ENCODE assay signal across 8 mouse cellular contexts in the genomic region with DNA sequence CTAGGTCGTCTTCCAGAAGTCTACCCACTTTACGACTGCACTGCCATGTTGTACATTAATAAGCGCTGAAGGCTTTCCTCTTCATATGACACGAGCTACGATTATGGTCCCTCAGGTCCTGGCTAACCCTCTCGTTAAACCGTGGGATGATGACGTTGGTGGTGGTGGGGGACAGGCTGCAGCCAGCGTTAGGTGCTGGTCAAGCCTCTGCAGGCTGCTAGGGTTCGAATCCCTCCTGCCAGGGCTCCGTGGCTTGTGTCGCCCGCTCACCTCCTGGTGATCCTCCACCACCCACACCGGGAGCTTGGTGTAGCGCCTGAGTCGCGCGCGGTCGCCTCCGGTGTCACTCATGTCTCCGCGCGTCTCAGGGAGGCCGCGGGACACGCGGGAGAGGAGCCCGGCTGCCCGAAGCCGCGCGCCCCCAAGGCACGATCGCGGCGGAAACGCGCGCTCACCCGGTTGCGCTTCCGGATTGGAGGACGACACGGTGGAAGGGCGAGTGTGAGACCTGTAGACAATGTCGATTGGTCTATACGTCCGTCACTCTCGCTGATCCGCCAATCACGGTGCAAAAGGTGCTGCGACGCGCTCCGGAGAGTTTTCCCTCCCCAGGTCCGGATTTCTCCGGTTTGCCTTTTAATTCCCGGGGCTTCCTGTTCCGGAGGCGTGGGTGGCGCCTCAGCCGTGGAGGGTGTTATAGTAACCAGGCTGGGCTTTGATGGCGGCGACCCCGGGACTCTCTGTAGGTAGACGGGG. TPM values are rescaled to one million over a fixed set of nuclear protein-coding genes. Genes with fewer than 3 reads are reported as not detected.
A peak's percentile ranks its signal among the peaks of the same experiment; 100 is the strongest.
DNase-seq lines count a peak whose midpoint lies in the region; ATAC-seq and TF ChIP-seq lines count a peak whose summit lies in the region.

TSS of gene 6030458C11Rik (minus strand) at position 453 of the 756 bp plus-strand sequence.
TSS of gene Drosha (plus strand) at position 619 of the 756 bp plus-strand sequence.

- peak within 1 kb of the TSS; percentile 80 for H3K4me2 ChIP-seq in embryonic facial prominence, embryonic 14.5 days (ENCODE audit: low read depth, low read length)
- H3K4me2 ChIP-seq in limb, embryonic 13.5 days (replicated peaks): peak within 1 kb of the TSS; percentile 79
- H3K4me2 ChIP-seq in midbrain, embryonic 16.5 days (ENCODE audit: low read length): peak within 1 kb of the TSS; percentile 84

- TF ChIP-seq CTCF in heart, adult 2 months (IDR thresholded peaks at IDR 0.05): no peak

- under 1% methylated on average over 41 of the region's 67 CpGs for WGBS in embryonic facial prominence, embryonic 14.5 days
- under 1% methylated on average over 67 of the region's 67 CpGs for WGBS in heart, adult 2 months
- WGBS in limb, embryonic 13.5 days: under 1% methylated on average over 67 of the region's 67 CpGs
- WGBS in midbrain, embryonic 16.5 days: under 1% methylated on average over 66 of the region's 67 CpGs

- H3K27me3 ChIP-seq in embryonic facial prominence, embryonic 14.5 days (replicated peaks; ENCODE audit: control insufficient read depth, insufficient read depth, low read length): no peaks in the 10 kb centered on the region
- H3K27me3 ChIP-seq in heart, adult 2 months (ENCODE audit: control insufficient read depth, insufficient read depth, low read length): no peaks in the 10 kb centered on the region
- H3K27me3 ChIP-seq in limb, embryonic 13.5 days: no peaks in the 10 kb centered on the region
- H3K27me3 ChIP-seq in midbrain, embryonic 16.5 days (ENCODE audit: control insufficient read depth, insufficient read depth, low read depth, low read length): no peaks in the 10 kb centered on the region

- H3K79me2 ChIP-seq in heart, adult 2 months (replicated peaks; ENCODE audit: control insufficient read depth, insufficient read depth, low read length): 0 out of 2 replicates have a peak, but pooled peaks cover 2% of the 10 kb centered on the region

- H3K27ac ChIP-seq in embryonic facial prominence, embryonic 14.5 days (replicated peaks; ENCODE audit: low read depth, low read length): peak within 1 kb of the TSS; percentile 75
- H3K27ac ChIP-seq in heart, adult 2 months: peak within 1 kb of the TSS; percentile 90
- peak within 1 kb of the TSS; percentile 65 for H3K27ac ChIP-seq in limb, embryonic 13.5 days
- H3K27ac ChIP-seq in midbrain, embryonic 16.5 days (ENCODE audit: low read length): peak within 1 kb of the TSS; percentile 77

- intact Hi-C loops in heart, adult 2 months (cut with DNase I): loop anchor here (10.0 kb wide), 1 partner anchor 620 kb away; the partner anchor contains the start of gene Mtmr12

- no peaks in the 10 kb centered on the region for H3K9me3 ChIP-seq in embryonic facial prominence, embryonic 14.5 days (ENCODE audit: control insufficient read depth, low read length)
- H3K9me3 ChIP-seq in limb, embryonic 13.5 days: no peaks in the 10 kb centered on the region
- no peaks in the 10 kb centered on the region for H3K9me3 ChIP-seq in midbrain, embryonic 16.5 days (replicated peaks; ENCODE audit: control insufficient read depth, low read length, poor library complexity, severe bottlenecking)

- TF ChIP-seq EP300 in heart, adult 2 months (IDR thresholded peaks at IDR 0.05; ENCODE audit: insufficient read depth, low read depth, low read length): 0 out of 2 replicates have a peak, but pooled peaks have one; percentile 44

- H3K4me1 ChIP-seq in embryonic facial prominence, embryonic 14.5 days (ENCODE audit: control insufficient read depth, insufficient read depth, low read length): peaks cover 11% of the 10 kb centered on the region
- peaks cover 1% of the 10 kb centered on the region for H3K4me1 ChIP-seq in heart, adult 2 months (ENCODE audit: control insufficient read depth, insufficient read depth, low read length)
- peaks cover 24% of the 10 kb centered on the region for H3K4me1 ChIP-seq in limb, embryonic 13.5 days
- H3K4me1 ChIP-seq in midbrain, embryonic 16.5 days (ENCODE audit: control insufficient read depth, insufficient read depth, low read length): peaks cover 22% of the 10 kb centered on the region

- peaks cover 60% of the 10 kb centered on the region for H3K36me3 ChIP-seq in embryonic facial prominence, embryonic 14.5 days (ENCODE audit: control insufficient read depth, insufficient read depth, low read length)
- H3K36me3 ChIP-seq in heart, adult 2 months (ENCODE audit: control insufficient read depth, insufficient read depth, low read length): no peaks in the 10 kb centered on the region
- peaks cover 54% of the 10 kb centered on the region for H3K36me3 ChIP-seq in limb, embryonic 13.5 days
- H3K36me3 ChIP-seq in midbrain, embryonic 16.5 days (ENCODE audit: control insufficient read depth, insufficient read depth, low read length): peaks cover 6% of the 10 kb centered on the region; the same call in 1 of the 2 replicates

- H3K4me3 ChIP-seq in embryonic facial prominence, embryonic 14.5 days (ENCODE audit: low read depth, low read length): peak within 1 kb of the TSS; percentile 88
- H3K4me3 ChIP-seq in heart, adult 2 months: peak within 1 kb of the TSS; percentile 92
- peak within 1 kb of the TSS; percentile 66 for H3K4me3 ChIP-seq in limb, embryonic 13.5 days
- H3K4me3 ChIP-seq in midbrain, embryonic 16.5 days (ENCODE audit: low read depth, low read length): peak within 1 kb of the TSS; percentile 80

- peak; percentile 73 for TF ChIP-seq POLR2A in heart, adult 2 months (IDR thresholded peaks at IDR 0.05; ENCODE audit: insufficient read depth, low read depth, low read length)

- H3K9ac ChIP-seq in embryonic facial prominence, embryonic 14.5 days (ENCODE audit: low read depth, low read length): peak within 1 kb of the TSS; percentile 94
- peak within 1 kb of the TSS; percentile 93 for H3K9ac ChIP-seq in heart, adult 2 months (ENCODE audit: low read depth, low read length)
- H3K9ac ChIP-seq in limb, embryonic 13.5 days: peak within 1 kb of the TSS; percentile 94
- peak within 1 kb of the TSS; percentile 85 for H3K9ac ChIP-seq in midbrain, embryonic 16.5 days (ENCODE audit: low read depth, low read length)

- peak; percentile 100 for DNase-seq in 3T3-L1 (ENCODE audit: low read depth, low spot score)
- DNase-seq in adrenal gland, postnatal 4 days (ENCODE audit: low spot score in 2 of 2): peak; percentile 93 to 94
- DNase-seq in embryonic facial prominence, embryonic 14.5 days (ENCODE audit: low spot score): peak; percentile 99
- peak; percentile 99 for DNase-seq in heart, adult 2 months
- DNase-seq in kidney, adult 8-10 months: peak; percentile 99
- DNase-seq in spleen, postnatal 10 days (ENCODE audit: low spot score in 2 of 2): peak; percentile 97

- peak; percentile 100 for ATAC-seq in embryonic facial prominence, embryonic 14.5 days (ENCODE audit: low read depth)
- ATAC-seq in limb, embryonic 13.5 days (ENCODE audit: low FRiP score, low read depth): peak; percentile 100
- ATAC-seq in midbrain, embryonic 16.5 days: peak; percentile 100

RNA-seq across cellular contexts. Expression of gene 6030458C11Rik, which starts in this region (rescaled TPM):
- total RNA-seq in adrenal gland, postnatal 4 days (2021): 10 to 100 TPM; 18.4 to 18.8 TPM
- polyA plus RNA-seq in embryonic facial prominence, embryonic 14.5 days (2014; fragmentation: Nextera tagmentation; extraction: Ambion mirVana): 20.6 and 23.9 TPM in 2 replicates
- total RNA-seq in heart, adult 2 months (2021): 10 to 100 TPM; 13.2 to 14.1 TPM
- polyA plus RNA-seq in heart, adult 2 months (2012; rRNA removed): 7.3 and 11.5 TPM in 2 replicates
- polyA plus RNA-seq in limb, embryonic 13.5 days (2015; fragmentation: Nextera tagmentation; extraction: Ambion mirVana): 49.7 and 51.1 TPM in 2 replicates
- 31.3 and 33.8 TPM in 2 replicates for polyA plus RNA-seq in midbrain, embryonic 16.5 days (2015; fragmentation: Nextera tagmentation; extraction: Ambion mirVana)

RNA-seq across cellular contexts. Expression of gene Drosha, which starts in this region (rescaled TPM):
- total RNA-seq in adrenal gland, postnatal 4 days (2021): 10 to 100 TPM; 41.0 to 49.2 TPM
- 38.8 and 43.1 TPM in 2 replicates for polyA plus RNA-seq in embryonic facial prominence, embryonic 14.5 days (2014; fragmentation: Nextera tagmentation; extraction: Ambion mirVana)
- total RNA-seq in heart, adult 2 months (2021): 10 to 100 TPM; 37.8 to 43.1 TPM
- 13.4 and 14.9 TPM in 2 replicates for polyA plus RNA-seq in heart, adult 2 months (2012; rRNA removed)
- polyA plus RNA-seq in limb, embryonic 13.5 days (2015; fragmentation: Nextera tagmentation; extraction: Ambion mirVana): 41.0 and 47.6 TPM in 2 replicates
- 55.7 and 59.7 TPM in 2 replicates for polyA plus RNA-seq in midbrain, embryonic 16.5 days (2015; fragmentation: Nextera tagmentation; extraction: Ambion mirVana)

Comparison
In these comparisons a context has a peak if more than half of its experiments do, and no peak if none do; other contexts are left out.
1. Peak in every context shown above with its lines: DNase-seq, ATAC-seq, H3K4me3 ChIP-seq and H3K27ac ChIP-seq.